ENCODE assay signal across 20 mouse cellular contexts in genomic region chr6:35071261-35071660, GRCm38 (mm10).
"Had no signal": no experiment of that assay in that cellular context is flagged by ENCODE, and none has a peak within 500 bp of the region (broad histone marks: within the 10 kb centered on the region; RNA-seq: fewer than 3 reads in every experiment).

No protein-coding gene starts in this region.

- H3K4me3 ChIP-seq: layer of hippocampus, adult 2 months; limb, embryonic 15.5 days; midbrain, embryonic 13.5 days; neural tube, embryonic 12.5 days; neural tube, embryonic 15.5 days had no signal

- ATAC-seq: liver, postnatal 0 days; midbrain, embryonic 13.5 days had no signal

- H3K4me1 ChIP-seq: limb, embryonic 15.5 days; midbrain, embryonic 13.5 days; neural tube, embryonic 12.5 days had no signal

- H3K4me2 ChIP-seq: limb, embryonic 15.5 days; liver, embryonic 11.5 days; midbrain, embryonic 13.5 days; neural tube, embryonic 12.5 days; neural tube, embryonic 15.5 days had no signal

- DNase-seq: kidney, adult 2 months; kidney, postnatal 25 days; layer of hippocampus, adult 9-11 months; liver, postnatal 0 days; lung, postnatal 14 days; lung, postnatal 4 days; right cerebral cortex, adult 18-20 months; right cerebral cortex, postnatal 14 days; right cerebral cortex, postnatal 4 days; thymus, adult 2 months; thymus, postnatal 25 days had no signal

- H3K27me3 ChIP-seq: limb, embryonic 15.5 days; midbrain, embryonic 13.5 days; neural tube, embryonic 12.5 days; neural tube, embryonic 15.5 days had no signal

- H3K9ac ChIP-seq: limb, embryonic 15.5 days; liver, embryonic 14.5 days; liver, postnatal 0 days; midbrain, embryonic 13.5 days; neural tube, embryonic 12.5 days; neural tube, embryonic 15.5 days had no signal

- H3K27ac ChIP-seq: kidney, postnatal 0 days; layer of hippocampus, adult 2 months; limb, embryonic 15.5 days; liver, embryonic 14.5 days; midbrain, embryonic 13.5 days; neural tube, embryonic 12.5 days; neural tube, embryonic 15.5 days; stomach, postnatal 0 days had no signal

- H3K9me3 ChIP-seq: limb, embryonic 15.5 days; midbrain, embryonic 13.5 days; neural tube, embryonic 12.5 days; neural tube, embryonic 15.5 days had no signal
